Mouse (Mus musculus): ENCODE results near the gene Scd3.
A peak's percentile ranks its signal among the peaks of the same experiment; 100 is the strongest.
"Not testable (repeated sequence)": the region's sequence is repeated elsewhere in the genome, so short reads cannot be mapped to it uniquely, and the experiment has no call there.

The Scd3 gene

GRCm38 (mm10) chr19:44275418-44275817 lies 72.3 kb downstream of the Scd3 start:
- DNase-seq, result no peak

GRCm38 (mm10) chr19:44276861-44277260 lies 73.8 kb downstream of the Scd3 start:
- no peak for DNase-seq

GRCm38 (mm10) chr19:44277931-44278330 lies 74.9 kb downstream of the Scd3 start:
- no peak for DNase-seq

GRCm38 (mm10) chr19:44280755-44281154 lies 77.7 kb downstream of the Scd3 start:
- DNase-seq, result no peak

GRCm38 (mm10) chr19:44281825-44282447 lies 78.9 kb downstream of the Scd3 start:
- not testable (repeated sequence) for DNase-seq

GRCm38 (mm10) chr19:44282534-44283156 lies 79.6 kb downstream of the Scd3 start:
- DNase-seq, result no peak

GRCm38 (mm10) chr19:44283157-44284024 lies 80.3 kb downstream of the Scd3 start:
- no peak for DNase-seq

- DNase-seq, result peak; percentile 90 to 93
These were observed 81.1 kb downstream of the Scd3 start for GRCm38 (mm10) chr19:44284025-44284695.

GRCm38 (mm10) chr19:44284723-44285122 lies 81.7 kb downstream of the Scd3 start:
- DNase-seq, result no peak

- DNase-seq, result no peak
These were observed 82.5 kb downstream of the Scd3 start for GRCm38 (mm10) chr19:44285554-44285953.

- DNase-seq, result no peak
These were observed 83.0 kb downstream of the Scd3 start for GRCm38 (mm10) chr19:44286109-44286508.

GRCm38 (mm10) chr19:44287415-44288110 lies 84.5 kb downstream of the Scd3 start:
- no peak for DNase-seq

- no peak for DNase-seq
These were observed 89.0 kb downstream of the Scd3 start for GRCm38 (mm10) chr19:44292083-44292482.

- peak; percentile 84 to 90 for DNase-seq
These were observed 89.4 kb downstream of the Scd3 start for GRCm38 (mm10) chr19:44292483-44292882.

GRCm38 (mm10) chr19:44292941-44293768 lies 90.1 kb downstream of the Scd3 start, which contains the start of gene Scd2:
TSS of gene Scd2 (plus strand) at chr19:44293674.
- DNase-seq, result peak in 1 of 2 experiments; percentile 33

All from cerebellum, adult 18-20 months (tissue).